ENCODE assay signal across 11 mouse cellular contexts in the genomic region with DNA sequence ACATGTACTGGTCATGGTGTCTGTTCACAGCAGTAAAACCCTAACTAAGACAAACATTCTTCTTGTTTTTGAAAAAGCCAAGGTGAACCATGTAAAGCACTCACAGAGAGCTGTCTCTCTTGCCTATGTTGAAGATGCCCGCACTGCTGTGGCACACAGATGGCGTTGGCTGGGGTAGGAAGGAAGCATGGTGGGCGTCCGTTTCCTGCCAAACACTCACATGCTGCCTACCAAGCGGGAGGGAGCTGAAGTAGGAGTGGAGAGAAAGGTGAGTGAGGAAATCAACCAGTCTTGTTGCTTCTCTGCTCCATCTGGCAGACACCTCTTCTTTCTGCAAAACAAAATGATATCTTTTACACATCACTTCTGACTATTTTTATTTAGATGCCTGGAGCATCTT.
DNase-seq lines count a peak whose midpoint lies in the region; ATAC-seq and TF ChIP-seq lines count a peak whose summit lies in the region.
"Had no signal": no experiment of that assay in that cellular context is flagged by ENCODE, and none has a peak within 500 bp of the region (broad histone marks: within the 10 kb centered on the region; RNA-seq: fewer than 3 reads in every experiment).

No protein-coding gene starts in this region.

- no peak for TF ChIP-seq CTCF in layer of hippocampus, adult 2 months (conservative IDR thresholded peaks at IDR 0.05)

- peak; percentile 58 for ATAC-seq in frontal cortex, adult (ENCODE audit: low TSS enrichment)

- H3K27ac ChIP-seq in layer of hippocampus, adult 2 months: peak overlapping the region; percentile 28; the same call in 1 of the 2 replicates

- no peak overlapping the region for H3K4me3 ChIP-seq in layer of hippocampus, adult 2 months

- DNase-seq in frontal cortex, postnatal 14 days (ENCODE audit: low spot score in 2 of 2): no peak
- DNase-seq in cerebellum, adult 11 months: peak; percentile 71
- peak; percentile 60 to 79 for DNase-seq in layer of hippocampus, adult 2 months (ENCODE audit: low spot score in 2 of 2)
- peak; percentile 64 to 70 for DNase-seq in right cerebral cortex, postnatal 36 days (ENCODE audit: low spot score in 2 of 2)
- DNase-seq in gastrocnemius, postnatal 4 days (ENCODE audit: low spot score in 2 of 2): no peak
- DNase-seq in kidney, postnatal 14 days: no peak
- no peak for DNase-seq in gastrocnemius, postnatal 10 days
- DNase-seq: kidney, postnatal 4 days; lung, adult 2 months; spleen, adult 18-20 months had no signal

Comparison
In these comparisons a context has a peak if more than half of its experiments do, and no peak if none do; other contexts are left out.
1. DNase-seq: peak in cerebellum, adult 11 months (single experiment), layer of hippocampus, adult 2 months (2 of 2) and right cerebral cortex, postnatal 36 days (2 of 2); none in frontal cortex, postnatal 14 days (0 of 2), gastrocnemius, postnatal 4 days (0 of 2), kidney, postnatal 14 days (single experiment) and gastrocnemius, postnatal 10 days (single experiment).